Mouse (Mus musculus) brown adipose tissue, adult 24 weeks (tissue): ENCODE results near the gene Cops9. TPM values are rescaled to one million over a fixed set of nuclear protein-coding genes. Genes with fewer than 3 reads are reported as not detected.

Source experiments
- H3K27ac ChIP-seq: fragments of 200-500 bp; replicated peaks from 2 replicates; pipeline ENCODE4 v1.5.1; 2012; ENCODE audit warnings: low read depth, mild to moderate bottlenecking, low read length
- H3K4me1 ChIP-seq: fragments of 200-500 bp; 2 replicates; pipeline ENCODE4 v1.6.1; 2012; ENCODE audit warnings: low read length, mixed read lengths; ENCODE audit not compliant: control insufficient read depth, insufficient read depth, insufficient read length
- H3K4me3 ChIP-seq: fragments of 200-500 bp; 2 replicates; pipeline ENCODE4 v1.5.1; 2012; ENCODE audit warnings: low read depth, mild to moderate bottlenecking, low read length, moderate library complexity; ENCODE audit not compliant: insufficient read depth
- polyA plus RNA-seq: library from polyadenylated mRNA; stranded (reverse); fragments of >200 nt; gene quantifications from 2 replicates; pipeline ENCODE4 v1.2.4, GENCODE M21; 2012; ENCODE audit not compliant: missing spikeins, insufficient read depth, insufficient read length

The Cops9 gene
- polyA plus RNA-seq, 1 experiment, result 1,028 TPM

GRCm38 (mm10) chr1:92594111-92594510, 47.7 kb downstream of the Cops9 start, which contains the start of gene Olfr1411:
Gene Olfr1411, plus strand, starts transcription at chr1:92594411.
- Histone ChIP-seq H3K4me1 (no peaks in the 10 kb centered on the region), H3K27ac (no peak within 1 kb of the TSS), H3K4me3 (no peak within 1 kb of the TSS)

Other genes with a start within 250 kb of the Cops9 start
- gene Ndufa10, start 168.1 kb downstream of the Cops9 start, polyA plus RNA-seq, result 1,771 and 1,863 TPM in 2 replicates
- not detected in 2 replicates for gene Olfr1416, start 156.9 kb downstream of the Cops9 start, polyA plus RNA-seq
- not detected in 2 replicates for gene Olfr1415, start 145.9 kb downstream of the Cops9 start, polyA plus RNA-seq
- not detected in 2 replicates for gene Olfr1414, start 123.3 kb downstream of the Cops9 start, polyA plus RNA-seq
- not detected in 2 replicates for gene Olfr1413, start 70.7 kb downstream of the Cops9 start, polyA plus RNA-seq
- gene Olfr1412, start 56.2 kb downstream of the Cops9 start, polyA plus RNA-seq, result not detected in 2 replicates
- gene Olfr1411, start 47.6 kb downstream of the Cops9 start, polyA plus RNA-seq, result not detected in 2 replicates
- not detected in 2 replicates for gene Olfr1410, start 36.2 kb downstream of the Cops9 start, polyA plus RNA-seq
- gene Olfr12, start 24.2 kb downstream of the Cops9 start, polyA plus RNA-seq, result not detected in 2 replicates
- gene Otos, start 6.9 kb upstream of the Cops9 start, polyA plus RNA-seq, result not detected in 2 replicates
- gene Gpc1, start 189.7 kb upstream of the Cops9 start, polyA plus RNA-seq, result 5.5 and 8.1 TPM in 2 replicates